Mouse (Mus musculus) mouse embryonic stem cell (cell line): ENCODE measurements around the gene Ppp3r2.

Experiments used
- in situ Hi-C, 2 experiments: fragments of 300-500 bp; cut with MboI; formaldehyde crosslinking; loops; 1 replicate in 1 of 2; 3 replicates in 1 of 2; pipeline ENCODE4 v1.14.3; 2019 to 2020; ENCODE audit warnings: low sequenced_read_pairs in 2 of 2, low pct_unique_long_range_greater_than_20kb in 1 of 2, mixed read lengths in 1 of 2; ENCODE audit not compliant: unreplicated experiment in 1 of 2

Ppp3r2 gene

DNA sequence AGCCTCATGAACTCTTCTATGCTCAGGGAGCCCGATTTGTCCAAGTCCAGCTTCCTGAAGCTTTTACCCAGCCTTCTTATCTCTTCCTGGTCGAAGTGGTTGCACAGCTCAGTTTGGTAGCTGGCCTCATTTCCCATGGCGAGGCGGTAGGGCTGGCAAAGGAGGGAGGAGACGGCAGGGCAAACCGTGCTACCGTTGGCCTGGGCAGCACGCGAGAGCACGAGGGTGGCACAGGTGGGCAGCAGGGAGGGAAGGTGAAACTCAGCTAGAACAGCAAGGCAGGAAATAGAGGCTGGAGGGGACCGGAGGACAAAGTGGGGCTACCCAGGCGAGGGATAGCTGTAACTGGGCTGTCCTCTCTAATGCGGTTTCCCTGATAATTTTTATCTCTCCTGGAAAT, at the start of gene Ppp3r2:
Gene Ppp3r2, minus strand, starts transcription at position 213 of the 400 bp plus-strand sequence.
- in situ Hi-C loops, result no loop called here

DNA sequence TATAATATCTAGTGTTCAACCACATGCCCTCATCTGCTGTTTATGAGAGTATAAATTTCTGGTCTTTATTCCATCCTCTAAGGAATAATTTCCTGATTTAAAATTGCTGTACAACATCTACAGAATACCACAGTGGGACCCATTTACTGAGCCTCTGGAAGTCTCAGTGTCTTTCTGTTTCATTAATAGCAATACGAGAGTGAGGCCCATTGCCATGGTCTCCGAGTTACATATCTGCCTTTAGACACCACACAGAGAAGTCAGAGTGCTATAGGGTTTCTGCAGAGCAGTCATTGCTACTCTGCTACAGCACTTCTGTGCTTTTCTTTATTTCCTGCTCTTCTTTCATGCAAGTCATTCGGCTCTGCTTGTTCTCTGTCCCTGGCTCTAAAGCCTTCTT, 47.5 kb upstream of the Ppp3r2 start:
- in situ Hi-C loops, result no loop called here

DNA sequence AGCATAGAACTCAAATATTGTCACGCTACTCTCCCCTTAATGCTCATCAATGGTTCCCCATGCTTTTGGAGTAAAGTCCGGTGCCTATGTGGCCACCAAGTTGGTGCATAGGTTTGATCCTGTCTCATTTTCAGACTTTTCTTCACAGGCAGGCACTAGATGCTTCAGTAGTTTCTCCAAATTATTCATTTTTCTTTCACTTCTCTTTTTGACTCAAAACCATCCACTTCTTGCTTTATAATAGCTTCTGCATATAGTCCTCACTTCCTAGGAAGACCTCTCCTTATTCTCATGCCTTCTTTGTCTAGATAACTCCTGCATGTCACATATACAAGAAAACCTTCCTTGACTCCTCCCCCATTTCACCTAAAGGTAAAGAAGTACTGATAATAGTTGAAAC, 42.1 kb upstream of the Ppp3r2 start:
- in situ Hi-C loops, result no loop called here

DNA sequence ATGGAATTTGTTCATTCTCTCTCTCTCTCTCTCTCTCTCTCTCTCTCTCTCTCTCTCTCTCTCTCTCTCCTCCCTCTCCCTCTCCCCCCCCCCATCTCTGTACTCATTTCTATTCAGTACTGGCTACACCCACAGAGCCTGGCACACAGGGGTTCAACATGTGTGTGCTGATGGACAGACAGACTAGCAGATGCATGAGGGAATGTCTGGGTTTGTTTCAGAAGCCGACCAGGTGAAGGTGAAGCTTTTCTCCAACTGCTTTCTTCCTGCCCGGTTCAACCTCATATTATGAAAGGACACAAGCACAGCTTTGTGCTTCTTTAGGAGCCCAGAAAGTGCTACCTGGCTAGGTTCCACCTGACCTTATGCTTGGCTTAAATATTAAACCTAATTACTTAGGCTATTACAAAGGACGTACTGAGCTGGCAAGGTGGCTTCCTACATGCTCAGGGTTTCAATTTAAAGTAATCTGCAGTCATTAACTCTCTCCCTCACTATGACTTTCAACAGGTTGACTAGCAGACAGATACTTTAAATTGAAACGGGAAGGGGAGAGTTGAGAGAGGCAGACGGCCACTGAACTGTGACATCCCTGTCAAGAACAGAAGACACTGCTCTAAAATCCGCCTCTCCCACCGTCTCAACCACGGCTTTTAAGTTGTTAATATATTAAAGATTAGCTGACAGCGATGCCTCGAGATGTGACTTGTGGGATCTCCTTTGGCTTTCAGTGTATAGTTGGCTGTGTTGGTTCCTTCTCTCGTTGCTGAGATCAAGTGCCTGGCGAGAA, 9.8 kb upstream of the Ppp3r2 start:
- in situ Hi-C loops, result no loop called here

DNA sequence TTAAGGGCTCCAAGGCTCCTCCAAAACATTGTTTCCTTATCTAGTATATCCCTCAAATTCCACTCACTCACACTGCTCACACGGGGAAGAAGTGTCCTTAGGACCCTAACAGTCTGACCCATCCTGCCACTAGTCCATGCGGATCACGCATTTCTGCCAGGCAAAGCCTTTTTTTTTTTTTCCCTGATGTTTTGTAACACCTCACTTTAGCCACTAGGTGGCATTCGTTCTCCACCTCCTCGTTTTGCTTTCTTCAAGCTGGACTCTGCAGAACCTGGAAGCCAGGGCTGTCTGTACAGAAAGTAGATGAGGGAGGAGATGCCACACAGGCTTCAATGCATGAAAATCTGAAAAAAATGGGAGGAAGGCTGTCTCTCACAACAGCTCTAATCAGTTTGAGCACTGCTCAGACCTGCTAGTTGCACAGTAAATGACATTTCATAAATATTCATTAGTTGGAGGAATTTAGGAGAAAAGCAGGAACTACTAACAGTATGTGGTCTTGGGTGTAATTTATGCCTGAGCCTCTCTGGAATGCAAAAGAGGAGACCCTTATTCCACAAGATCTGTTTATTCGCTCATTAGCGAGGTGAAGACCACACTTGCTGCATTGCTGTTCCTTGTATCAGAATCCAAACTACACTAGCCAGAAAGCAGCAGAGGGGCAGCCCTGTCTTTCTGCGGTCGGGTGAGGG, 6.9 kb upstream of the Ppp3r2 start:
- in situ Hi-C loops, result no loop called here

DNA sequence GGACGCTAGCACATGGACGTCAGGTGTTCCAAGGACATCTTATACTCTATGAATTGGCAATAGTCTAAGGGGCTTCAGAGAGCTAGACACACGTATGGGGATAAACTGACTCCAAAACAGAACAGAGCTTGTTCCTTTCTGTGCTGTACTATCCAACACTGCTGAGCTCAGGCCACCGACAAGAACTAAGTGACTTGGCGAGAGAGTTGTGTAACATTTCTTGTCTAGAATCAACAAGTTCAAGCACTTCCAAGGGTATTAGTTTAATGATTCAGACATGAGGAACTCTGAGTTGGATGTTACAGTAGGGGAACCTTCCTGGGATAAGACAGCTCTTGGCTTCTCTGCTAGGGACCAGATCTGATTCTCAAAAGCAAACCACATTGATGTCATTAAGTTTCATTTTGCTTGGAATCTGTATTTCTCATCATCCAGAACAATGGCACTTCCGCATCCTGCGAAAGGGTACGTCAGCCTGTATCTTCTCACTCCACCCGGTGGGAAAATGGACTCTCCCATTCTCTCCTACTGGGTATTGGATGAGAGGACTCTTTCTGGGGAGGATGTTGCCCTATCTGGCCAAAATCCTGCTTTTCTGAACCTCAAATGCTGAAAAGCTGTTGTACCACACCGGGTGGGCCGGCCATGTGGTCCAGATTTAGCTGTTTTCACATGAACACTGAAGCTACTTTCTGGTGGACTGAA, 1.5 kb downstream of the Ppp3r2 start:
- in situ Hi-C loops, result no loop called here

DNA sequence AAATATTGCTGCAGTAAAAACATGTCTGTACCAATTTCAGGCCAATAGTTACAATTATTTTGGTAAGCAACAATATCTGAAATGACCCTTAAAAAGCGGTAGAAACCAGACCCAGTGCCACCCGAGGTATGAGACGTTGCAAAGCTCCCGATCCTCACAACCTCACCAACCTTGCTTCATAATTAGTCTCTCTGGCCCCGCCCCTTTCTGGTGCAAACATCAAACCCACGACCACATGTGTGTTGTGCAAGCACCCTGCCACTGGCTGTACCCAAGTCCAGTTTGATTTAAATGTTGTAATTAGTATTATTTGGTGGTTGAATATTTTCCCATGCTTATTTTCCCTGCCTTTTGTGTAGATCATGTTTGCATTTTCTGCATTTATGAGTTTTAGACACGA, 5.0 kb downstream of the Ppp3r2 start:
- in situ Hi-C loops, result no loop called here

DNA sequence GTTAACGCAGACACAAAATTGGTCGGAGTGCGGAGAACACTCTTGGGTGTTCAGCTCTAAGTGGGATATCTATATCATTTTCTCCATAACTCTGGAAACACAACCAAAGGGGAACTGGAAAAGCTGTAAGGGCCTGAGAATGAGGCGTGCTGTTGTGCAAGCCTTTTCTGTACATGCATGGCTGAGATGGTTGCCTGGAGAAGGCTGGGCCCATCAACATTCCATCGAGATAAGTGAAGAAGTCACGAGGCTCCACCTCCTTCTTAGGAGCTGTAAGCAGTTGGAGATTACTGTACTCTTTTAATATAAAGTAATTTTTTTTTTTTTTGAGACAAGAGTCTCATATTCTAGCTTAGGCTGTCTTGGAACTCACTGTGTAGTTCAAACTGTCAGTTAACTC, 5.8 kb downstream of the Ppp3r2 start:
- in situ Hi-C loops, result no loop called here

DNA sequence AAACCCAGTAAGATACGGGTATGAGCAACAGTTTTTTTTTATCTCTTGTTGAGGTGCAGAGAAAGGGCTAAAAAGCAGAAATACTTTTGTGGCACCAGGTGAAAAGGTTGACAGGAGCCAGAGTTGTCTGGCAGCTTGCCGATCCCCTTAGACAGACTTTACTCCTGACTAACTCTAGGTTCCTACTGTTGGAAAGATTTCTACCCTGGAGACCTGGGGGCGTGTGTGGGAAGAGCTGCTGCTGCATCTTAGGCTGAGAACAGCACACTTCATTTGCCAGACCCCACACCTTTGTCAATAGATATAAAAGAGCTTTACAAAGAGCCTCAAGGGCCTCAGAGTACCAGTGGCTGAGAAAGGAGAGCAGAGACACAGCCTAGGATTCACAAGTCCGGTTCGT, 17.0 kb downstream of the Ppp3r2 start:
- in situ Hi-C loops, result no loop called here

DNA sequence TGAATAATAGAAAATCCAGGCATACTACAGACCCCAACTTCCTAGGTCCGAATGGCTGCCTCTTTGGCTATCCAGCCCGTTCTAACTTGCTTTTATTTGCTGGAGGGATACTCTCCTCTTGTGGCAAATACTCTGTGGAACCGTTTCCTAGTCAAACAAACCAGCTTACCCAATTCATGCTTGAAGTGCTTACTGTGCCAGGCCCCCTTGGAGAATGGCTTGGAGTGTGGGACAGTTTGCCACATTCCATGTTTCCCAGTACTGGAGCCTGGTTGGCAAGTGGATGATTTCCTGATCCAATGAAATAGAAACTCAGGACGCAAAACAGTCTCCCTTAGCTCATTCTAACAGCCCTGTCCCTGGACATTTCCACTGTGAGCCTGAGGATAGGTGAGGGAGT, 19.6 kb downstream of the Ppp3r2 start:
- in situ Hi-C loops, result no loop called here

DNA sequence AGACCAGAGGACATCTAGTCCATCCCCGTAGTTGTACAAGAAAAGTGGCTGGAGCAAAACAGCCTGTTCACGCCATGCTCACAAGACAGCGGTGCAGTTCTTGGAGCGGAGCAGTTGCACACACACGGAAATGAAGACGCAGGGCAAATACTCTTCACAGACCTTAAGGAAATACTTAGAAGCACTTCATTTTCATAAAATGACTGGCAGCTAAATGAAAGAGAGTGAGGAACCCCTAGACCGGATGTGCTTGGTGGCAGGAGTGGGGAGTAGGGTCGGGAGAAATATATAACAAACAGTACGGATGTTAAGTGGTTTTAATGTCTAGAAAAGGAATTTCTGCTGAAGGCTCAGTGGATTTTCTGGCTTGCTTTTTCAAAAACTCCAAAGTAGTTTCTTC, 20.2 kb downstream of the Ppp3r2 start:
- in situ Hi-C loops, result no loop called here

DNA sequence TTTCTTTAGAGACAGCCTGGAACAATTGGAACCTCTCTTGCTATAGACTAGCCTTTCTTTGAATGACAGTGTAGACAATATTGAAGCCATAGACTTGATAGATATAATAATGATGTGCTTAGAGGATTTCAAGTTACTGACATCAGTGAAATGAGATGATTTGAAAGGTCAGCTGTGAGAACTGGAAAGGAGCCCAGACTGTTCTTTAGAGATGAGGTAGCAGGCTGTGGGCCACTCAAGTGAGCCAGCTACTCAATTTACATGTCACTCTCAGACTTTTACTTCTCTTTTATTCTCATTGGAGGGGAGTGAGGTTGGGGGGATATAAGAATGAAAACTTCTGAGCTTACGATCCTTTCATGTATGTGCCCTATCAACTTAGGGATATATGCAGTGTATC, 22.4 kb downstream of the Ppp3r2 start:
- in situ Hi-C loops, result no loop called here

DNA sequence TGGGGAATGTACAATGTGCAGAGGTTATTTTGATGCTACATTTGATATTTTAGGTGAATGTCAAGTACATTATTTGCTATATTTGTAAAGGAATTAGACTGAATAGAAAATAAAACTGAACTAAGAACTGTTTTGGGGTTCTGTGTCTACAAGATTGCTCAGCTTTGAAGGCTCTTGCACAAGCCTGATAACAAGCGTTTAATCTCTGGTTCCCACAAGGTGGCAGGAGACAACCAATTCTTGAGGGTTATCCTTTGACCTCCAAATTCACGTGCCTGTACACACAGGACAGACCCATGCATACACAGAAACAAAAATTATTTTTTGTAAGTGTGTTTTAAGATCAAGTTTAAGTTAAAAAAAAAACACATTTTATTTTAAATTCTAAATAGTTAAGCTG, 41.9 kb downstream of the Ppp3r2 start:
- in situ Hi-C loops, result loop anchor here (25.0 kb wide), 1 partner anchor 1178 kb away; the partner anchor contains the start of gene Tex10 (in 2 of the 2)

DNA sequence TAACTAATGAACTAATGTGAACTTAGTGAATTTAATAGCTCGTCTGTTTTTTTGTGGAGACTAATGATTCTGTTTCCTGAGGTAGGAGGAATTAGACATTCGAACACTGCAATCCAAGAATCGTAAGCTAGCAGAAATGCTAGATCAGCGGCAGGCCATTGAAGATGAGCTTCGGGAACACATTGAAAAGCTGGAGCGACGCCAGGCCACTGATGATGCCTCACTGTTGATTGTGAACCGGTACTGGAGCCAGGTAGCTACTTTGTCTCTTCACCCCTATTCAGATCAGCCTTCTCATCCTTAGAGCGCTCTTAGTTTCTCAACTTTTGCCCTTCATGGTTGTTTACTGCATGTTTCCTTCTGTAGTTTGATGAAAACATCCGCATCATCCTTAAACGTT, 44.0 kb downstream of the Ppp3r2 start:
- in situ Hi-C loops, result loop anchor here (25.0 kb wide), 1 partner anchor 1176 kb away; the partner anchor contains the start of gene Tex10 (in 2 of the 2)

DNA sequence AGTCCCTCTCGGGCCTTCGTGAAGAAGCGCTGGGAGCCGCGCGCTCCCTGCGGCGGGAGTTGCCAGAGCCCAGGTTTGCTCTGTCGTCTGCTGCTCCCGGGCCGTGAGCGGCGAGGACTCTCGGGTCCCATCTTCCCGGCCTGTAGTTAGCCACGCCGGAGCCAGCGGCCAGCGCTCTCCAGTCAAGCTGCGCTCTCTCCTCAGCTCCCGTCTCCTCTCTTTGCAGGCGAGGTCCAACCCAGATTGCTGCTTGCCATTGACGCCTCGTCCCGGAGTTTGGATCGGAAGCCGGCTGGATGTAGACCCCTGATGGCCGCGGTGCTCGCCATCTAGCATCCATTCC, 49.7 kb downstream of the Ppp3r2 start:
- in situ Hi-C loops, result loop anchor here (25.0 kb wide), 1 partner anchor 1170 kb away; the partner anchor contains the start of gene Tex10 (in 2 of the 2)

DNA sequence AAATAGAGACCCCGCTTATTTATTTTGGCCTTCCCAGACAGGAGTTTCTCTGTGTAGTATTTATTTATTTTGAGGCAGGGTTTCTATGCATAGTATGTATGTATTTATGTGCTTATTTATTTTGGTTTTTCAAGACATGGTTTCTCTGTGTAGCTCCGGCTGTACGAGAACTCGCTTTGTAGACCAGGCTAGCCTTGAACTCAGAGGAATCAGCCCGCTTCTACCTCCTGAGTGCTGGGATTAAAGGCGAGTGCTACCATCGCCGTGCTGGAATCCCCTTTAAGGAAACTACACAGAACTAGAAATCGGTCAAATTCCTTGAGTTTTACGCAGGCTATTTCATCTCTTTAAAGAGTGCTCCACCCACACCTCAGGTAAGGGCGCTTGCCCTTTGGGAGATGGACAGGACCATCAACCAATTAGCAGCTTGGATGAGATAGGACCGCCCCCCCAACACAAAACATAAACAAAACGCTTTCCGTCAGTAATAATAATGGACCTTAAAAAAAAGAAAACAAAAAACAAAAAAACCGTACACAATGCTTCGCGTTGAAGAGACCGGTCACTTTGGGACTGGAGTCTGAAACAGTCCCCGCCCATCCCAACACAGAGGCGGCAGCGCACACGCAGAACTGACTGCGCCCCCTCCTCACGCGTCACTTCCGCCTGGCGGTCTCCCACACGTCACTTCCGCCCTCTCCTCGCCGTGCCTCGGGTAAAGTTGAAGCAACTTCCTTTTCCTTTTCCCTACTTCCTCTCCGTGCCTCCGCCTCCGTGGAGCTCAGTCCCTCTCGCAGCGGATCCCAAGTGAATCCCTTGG, 50.3 kb downstream of the Ppp3r2 start, which contains the start of gene Rnf20:
Gene Rnf20, plus strand, starts transcription at position 688 of the 820 bp plus-strand sequence.
- in situ Hi-C loops, result loop anchor here (25.0 kb wide), 1 partner anchor 1169 kb away; the partner anchor contains the start of gene Tex10 (in 2 of the 2)

DNA sequence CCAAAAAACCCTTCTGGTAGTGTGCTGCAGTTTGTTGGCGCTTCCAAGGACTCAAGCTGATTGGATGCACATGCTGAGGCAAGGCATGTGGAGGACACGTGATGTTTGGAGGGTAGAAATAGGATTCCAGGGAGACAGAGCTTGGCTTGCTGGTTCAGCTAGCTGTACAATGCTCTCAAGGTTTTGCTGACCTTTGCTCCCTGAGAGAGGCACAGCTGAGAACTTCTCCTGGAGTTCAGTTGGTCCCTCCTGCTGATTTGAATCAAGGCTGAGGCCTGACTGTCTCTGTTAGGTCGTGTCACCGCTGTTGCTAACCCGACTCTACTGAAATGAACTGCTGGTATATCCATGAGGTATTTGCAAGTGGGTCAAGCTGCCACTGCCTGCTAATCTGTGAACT, 52.9 kb downstream of the Ppp3r2 start:
- in situ Hi-C loops, result loop anchor here (10.0 to 25.0 kb wide), 2 partner anchors 54 to 1167 kb away; partner anchors contain the start of gene Tex10 (in 2 of the 2)
